Mouse (Mus musculus): Measurements from ENCODE around the gene Hikeshi. TPM values are rescaled to one million over a fixed set of nuclear protein-coding genes. Genes with fewer than 3 reads are reported as not detected.

Hikeshi gene
- polyA plus RNA-seq (2021; fragmentation: Nextera tagmentation) = 128 and 136 TPM in 2 replicates
- long read RNA-seq, experiment 1, transcript Hikeshi-209 (4 exons, 806 nt) = minor isoform, 9 of 107 reads
- long read RNA-seq, experiment 1, transcript Hikeshi-206 (5 exons, 2,224 nt) = major isoform, 62 of 107 reads
- long read RNA-seq, experiment 1, partial matches to known transcripts = 4 of 107 reads
- long read RNA-seq, experiment 1, other reads (novel, unspliced or antisense) = 30 of 107 reads
- long read RNA-seq, experiment 2, transcript Hikeshi-209 (4 exons, 806 nt) = minor isoform, 8 of 84 reads
- long read RNA-seq, experiment 2, transcript Hikeshi-208 (1 exons, 2,539 nt) = minor isoform, 5 of 84 reads
- long read RNA-seq, experiment 2, transcript Hikeshi-206 (5 exons, 2,224 nt) = major isoform, 47 of 84 reads
- long read RNA-seq, experiment 2, partial matches to known transcripts = 3 of 84 reads
- long read RNA-seq, experiment 2, other reads (novel, unspliced or antisense) = 14 of 84 reads

GRCm38 (mm10) chr7:89940571-89941463 is at the start of gene Hikeshi:
Hikeshi (minus strand) TSS chr7:89941204.

DNA sequence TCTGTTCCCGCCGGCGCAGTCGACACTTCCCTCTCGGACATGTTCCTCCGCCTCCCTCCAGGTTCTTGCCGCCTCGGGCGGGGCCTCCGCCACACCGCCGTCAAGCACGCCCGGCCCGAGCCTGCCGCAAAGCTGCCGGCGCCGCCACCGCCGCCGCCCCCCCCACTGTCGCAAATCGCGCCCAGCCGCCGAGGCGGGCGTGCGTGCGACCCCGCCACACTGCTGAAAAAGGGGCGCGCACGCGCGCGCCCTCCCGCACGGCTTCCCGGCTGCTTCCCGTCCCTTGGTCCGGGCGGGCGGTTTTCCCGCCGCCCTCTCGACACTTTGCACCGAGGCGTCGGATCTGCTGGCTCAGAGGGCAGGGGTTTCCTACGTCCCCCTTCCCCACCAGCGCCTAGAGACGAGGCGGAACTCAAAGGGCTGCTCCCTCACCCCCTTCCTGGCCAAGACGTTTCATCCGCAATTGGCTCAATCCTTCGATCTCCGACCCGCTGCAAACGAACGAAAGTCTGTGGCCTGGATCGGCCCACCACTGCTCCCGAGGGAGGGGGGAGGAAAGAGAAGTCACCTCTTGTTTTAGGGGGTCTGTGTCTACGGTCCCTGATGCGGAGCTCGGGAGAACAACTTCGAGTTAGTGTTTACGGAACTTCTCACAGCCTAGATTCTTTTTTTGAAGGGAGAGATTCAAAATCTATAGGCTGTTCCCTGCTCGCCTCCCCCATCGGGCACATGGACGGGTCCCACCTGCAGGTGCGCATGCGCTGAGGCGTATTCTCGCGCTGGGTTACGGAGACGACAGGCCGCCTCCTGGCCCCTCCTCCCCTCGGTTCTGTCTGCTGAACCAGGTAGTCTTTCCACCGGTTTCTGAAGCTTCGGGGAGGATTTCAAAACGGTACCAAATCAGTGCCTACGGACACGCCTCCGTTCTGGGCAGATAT is 39.8 kb upstream of the Hikeshi start, which contains the start of gene Eed:
Gene Eed, minus strand, starts transcription at position 499 of the 938 bp plus-strand sequence.

DNA sequence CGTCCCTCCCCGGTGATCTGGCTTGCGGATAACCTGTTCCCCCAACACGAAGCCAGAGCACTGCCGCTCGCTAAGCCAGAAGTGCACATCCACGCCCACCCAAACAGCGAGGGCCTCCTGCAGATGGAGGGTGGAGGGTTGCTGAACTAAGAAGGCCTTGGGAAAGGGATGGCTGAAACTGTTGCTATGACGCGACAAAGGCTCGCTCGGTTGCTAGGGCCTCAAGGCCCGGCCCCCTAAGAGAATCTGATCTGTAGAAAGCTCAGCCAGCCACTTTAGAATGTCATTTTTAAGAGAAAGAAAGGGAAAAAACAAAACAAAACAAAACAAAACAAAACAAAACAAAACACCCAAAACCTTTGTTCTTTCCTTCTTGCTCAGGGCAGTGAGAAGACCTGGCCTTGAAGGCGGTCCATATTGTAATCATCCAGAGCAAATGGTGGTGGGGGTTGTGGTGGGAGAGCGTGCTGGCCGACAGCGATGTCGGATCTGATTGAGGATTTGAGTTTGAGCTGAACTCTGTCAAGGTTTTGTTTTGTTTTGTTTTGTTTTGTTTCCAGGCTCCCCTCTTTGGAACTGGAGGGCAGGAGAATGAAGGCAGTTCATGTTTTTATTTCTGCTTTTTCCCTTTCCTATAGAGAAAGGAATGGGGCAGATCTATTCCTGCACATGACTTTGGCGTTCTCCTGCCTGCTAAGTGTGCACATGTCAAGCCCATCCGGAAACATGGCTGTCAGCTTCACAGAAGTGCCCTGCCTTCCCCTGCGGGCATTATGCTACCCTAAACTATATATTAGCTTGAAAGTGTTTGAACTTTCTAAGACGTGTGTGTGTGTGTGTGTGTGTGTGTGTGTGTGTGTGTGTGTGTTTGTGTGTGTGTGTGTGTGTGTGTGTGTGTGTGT is 37.3 kb downstream of the Hikeshi start, which contains the start of gene Ccdc81:
Gene Ccdc81, minus strand, starts transcription at position 188 of the 902 bp plus-strand sequence.

Other genes starting within 250 kb of the Hikeshi start
- gene Ccdc81, start 37.6 kb downstream of the Hikeshi start, polyA plus RNA-seq (2021; fragmentation: Nextera tagmentation) = 0.63 and 1.2 TPM in 2 replicates
- gene Eed, start 39.8 kb upstream of the Hikeshi start, polyA plus RNA-seq (2021; fragmentation: Nextera tagmentation) = 12.2 and 13.7 TPM in 2 replicates
- 13.7 TPM in 2 replicates for gene Picalm, start 189.0 kb upstream of the Hikeshi start, polyA plus RNA-seq (2021; fragmentation: Nextera tagmentation)